Mouse (Mus musculus): Measurements from ENCODE around the gene Kcnab1.
A peak's percentile ranks its signal among the peaks of the same experiment; 100 is the strongest.
"Not testable (repeated sequence)": the region's sequence is repeated elsewhere in the genome, so short reads cannot be mapped to it uniquely, and the experiment has no call there.

Gene Kcnab1

GRCm38 (mm10) chr3:65365921-65366710 is 256.9 kb downstream of the Kcnab1 start:
- no peak for DNase-seq (ENCODE audit: low spot score in 2 of 2)

- DNase-seq (ENCODE audit: low spot score in 2 of 2): no peak
These were observed 258.8 kb downstream of the Kcnab1 start for GRCm38 (mm10) chr3:65367944-65368343.

GRCm38 (mm10) chr3:65372552-65372951 is 263.4 kb downstream of the Kcnab1 start:
- DNase-seq (ENCODE audit: low spot score in 2 of 2): no peak

DNA sequence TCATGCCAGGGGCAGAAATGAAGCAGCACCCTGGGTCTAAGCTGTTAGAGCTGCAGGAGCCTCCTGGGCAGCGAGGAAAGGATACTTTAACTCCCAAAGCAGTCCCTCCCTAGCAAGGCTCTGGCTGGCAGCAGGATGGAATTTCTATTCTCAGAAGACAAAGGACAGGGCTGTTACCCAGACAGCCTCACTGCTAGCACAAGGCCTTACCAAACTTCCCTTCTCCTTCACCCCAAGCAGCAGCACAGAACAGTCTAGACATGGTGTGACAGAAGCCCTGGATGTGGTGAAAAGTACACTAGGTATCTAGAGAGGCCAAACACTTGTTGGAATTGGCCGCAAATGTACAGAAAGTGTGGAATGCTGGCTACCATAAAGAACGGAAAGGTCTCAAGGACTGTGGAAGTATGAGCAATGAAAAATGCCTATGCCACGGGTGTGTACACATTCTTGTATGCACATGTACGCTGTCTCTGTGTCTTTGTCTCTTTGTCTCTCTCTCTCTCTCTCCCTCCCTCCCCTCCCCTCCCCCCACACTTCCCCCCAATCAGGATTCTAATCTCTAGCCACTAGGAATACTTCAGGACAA is 264.5 kb downstream of the Kcnab1 start:
- no peak for DNase-seq (ENCODE audit: low spot score in 2 of 2)

DNA sequence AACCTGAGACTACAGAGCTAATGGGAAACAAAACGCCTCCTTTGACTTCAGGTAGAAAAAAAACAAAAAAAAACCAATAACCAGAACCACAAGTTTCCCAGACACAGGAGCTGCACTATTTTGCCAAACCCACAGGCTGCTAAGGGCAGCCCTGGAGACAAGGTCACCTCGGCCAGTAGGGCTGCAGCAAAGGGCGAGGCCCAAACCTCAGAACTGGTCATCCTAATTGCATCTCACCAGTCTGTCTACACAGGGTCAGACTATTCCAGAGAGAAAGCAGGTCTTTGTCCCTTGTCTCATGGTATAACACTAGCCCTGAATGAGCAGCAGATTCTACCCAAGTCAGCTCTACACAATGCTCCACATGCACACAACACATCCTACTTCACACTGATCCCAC is 265.5 kb downstream of the Kcnab1 start:
- no peak for DNase-seq (ENCODE audit: low spot score in 2 of 2)

DNA sequence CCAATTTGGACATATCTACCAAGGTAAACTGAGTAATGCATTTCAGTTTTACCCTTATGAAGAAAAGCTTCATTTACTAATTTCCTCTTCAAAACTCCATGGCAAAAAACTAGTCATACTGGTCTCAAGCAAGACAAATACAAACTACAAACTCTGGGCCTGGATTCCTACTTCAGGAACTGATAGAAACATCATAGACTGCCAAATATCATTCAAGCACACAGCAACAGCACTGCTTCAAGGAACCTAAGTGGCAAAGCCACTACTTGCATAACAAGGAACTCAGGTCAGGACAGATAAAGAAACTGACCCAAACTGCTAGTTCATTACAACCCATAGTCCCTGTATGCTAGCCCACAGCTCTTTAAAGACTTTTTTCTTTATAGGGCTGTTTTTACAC is 269.5 kb downstream of the Kcnab1 start:
- DNase-seq (ENCODE audit: low spot score in 2 of 2): no peak

DNA sequence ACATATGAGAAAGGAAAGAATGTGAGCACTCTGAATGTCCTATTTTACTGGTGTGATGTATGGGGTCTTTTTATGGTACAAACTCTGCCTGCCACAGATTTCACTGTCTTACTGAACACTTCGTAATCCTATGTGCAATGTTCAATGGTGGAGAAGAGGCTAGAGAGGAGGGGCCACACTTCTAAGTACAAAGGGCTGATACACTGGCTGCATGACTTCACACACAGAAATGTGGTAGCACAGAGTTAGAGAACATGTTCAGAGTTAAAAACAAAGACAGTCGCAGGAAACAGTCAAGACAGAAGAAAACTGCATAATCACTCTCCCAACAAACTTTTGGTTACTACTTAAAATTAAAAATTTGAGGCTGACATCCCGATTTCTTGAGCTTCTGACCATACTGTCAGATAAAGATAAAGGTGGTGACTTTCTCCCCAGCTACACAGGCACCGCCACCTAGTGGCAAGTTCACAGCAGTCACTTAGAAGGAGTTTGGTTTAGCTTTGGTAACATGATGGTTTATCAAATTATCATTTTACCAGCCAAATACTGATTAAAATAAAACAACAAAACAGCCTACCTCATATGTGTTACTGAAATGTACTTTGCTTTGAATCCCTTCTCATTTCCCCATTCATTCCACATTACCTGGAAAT is 270.8 kb downstream of the Kcnab1 start:
- peak; percentile 16 to 19 for DNase-seq (ENCODE audit: low spot score in 2 of 2)

GRCm38 (mm10) chr3:65381094-65381493 is 271.9 kb downstream of the Kcnab1 start:
- no peak for DNase-seq (ENCODE audit: low spot score in 2 of 2)

DNA sequence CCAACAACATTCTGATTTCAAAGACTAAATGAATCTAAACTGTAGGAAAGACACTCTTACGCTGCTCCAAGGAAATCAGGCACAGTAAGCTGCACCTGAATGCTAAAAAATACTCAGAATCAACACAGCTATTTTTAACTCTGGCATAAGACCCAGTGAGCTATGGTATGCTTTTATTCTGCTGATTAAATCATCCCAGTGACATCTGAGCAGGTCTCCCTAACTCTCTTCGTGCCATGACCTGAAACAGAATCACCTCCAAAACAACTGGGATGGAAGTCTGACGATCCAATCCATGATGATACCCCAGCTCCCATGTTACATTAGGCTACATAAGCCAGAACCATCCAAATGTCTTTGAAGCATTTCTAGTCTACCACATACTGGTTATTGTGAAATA is 275.2 kb downstream of the Kcnab1 start:
- DNase-seq (ENCODE audit: low spot score in 2 of 2): no peak

DNA sequence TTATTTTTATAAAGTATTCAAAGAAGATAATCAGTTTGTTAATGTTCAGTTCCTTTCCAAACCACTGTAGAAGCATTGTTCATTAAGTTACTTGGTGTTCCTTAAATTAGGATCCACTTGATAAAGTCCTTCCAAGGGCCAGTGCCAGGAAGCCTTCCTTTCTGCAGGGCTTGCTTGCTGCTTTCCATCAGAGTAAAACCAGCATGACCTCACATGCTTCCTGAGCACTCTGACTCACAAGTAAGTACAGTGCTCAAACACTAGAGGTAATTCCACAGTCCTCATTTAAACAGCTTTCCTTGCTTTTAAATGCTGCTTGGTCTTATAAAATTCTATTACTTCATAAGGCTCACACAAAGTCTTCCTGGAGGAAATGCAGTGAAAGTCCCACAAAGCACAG is 276.6 kb downstream of the Kcnab1 start:
- DNase-seq (ENCODE audit: low spot score in 2 of 2): no peak

GRCm38 (mm10) chr3:65391222-65391783 is 282.1 kb downstream of the Kcnab1 start:
- DNase-seq (ENCODE audit: low spot score in 2 of 2): no peak

GRCm38 (mm10) chr3:65391784-65392420 is 282.7 kb downstream of the Kcnab1 start:
- peak in 1 of 2 experiments; percentile 3 for DNase-seq (ENCODE audit: low spot score in 2 of 2)

DNA sequence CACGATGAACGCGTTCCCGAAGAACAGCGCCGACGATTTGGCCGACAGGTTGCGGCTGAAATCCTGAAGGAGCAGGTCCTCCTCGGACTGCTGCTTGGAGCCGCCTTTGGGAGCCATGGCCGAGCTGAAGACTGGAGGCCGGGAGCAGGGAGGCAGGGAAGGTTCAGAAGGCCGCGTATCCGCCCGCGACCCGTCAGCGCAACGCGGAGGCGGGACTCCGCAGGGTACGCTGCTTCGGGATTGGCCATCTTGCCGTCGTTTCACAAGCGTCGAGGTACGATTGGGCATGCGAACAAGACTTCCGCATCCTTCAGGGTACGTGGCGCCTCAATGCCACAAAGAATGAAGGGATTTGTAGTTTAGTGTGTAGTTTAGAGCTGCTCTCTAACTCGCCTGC is 283.2 kb downstream of the Kcnab1 start, which contains the start of gene Ssr3:
Gene Ssr3, minus strand, starts transcription at position 203 of the 397 bp plus-strand sequence.
- DNase-seq (ENCODE audit: low spot score in 2 of 2): peak; percentile 88 to 96

GRCm38 (mm10) chr3:65395111-65395510 is 285.9 kb downstream of the Kcnab1 start:
- DNase-seq (ENCODE audit: low spot score in 2 of 2): not testable (repeated sequence)

- DNase-seq (ENCODE audit: low spot score in 2 of 2): no peak
These were observed 287.8 kb downstream of the Kcnab1 start for GRCm38 (mm10) chr3:65396835-65397504.

DNA sequence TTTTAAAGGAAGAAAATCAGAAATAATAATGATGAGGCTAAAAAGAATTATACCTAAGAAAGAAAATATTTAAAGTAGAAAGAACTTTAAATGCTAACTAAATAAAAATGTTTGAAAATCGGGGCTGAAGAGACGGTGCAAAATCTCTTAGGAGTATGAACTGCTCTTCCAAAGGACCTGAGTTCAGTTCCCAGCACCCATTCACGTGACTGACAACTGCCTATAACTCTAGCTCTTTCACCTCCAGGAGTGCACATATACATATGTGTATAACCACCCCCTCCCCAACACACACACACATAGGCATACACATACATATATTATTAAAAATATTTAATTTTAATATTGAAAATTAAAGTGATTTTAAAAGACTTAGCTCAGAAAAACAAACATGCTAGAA is 288.4 kb downstream of the Kcnab1 start:
- DNase-seq (ENCODE audit: low spot score in 2 of 2): no peak

DNA sequence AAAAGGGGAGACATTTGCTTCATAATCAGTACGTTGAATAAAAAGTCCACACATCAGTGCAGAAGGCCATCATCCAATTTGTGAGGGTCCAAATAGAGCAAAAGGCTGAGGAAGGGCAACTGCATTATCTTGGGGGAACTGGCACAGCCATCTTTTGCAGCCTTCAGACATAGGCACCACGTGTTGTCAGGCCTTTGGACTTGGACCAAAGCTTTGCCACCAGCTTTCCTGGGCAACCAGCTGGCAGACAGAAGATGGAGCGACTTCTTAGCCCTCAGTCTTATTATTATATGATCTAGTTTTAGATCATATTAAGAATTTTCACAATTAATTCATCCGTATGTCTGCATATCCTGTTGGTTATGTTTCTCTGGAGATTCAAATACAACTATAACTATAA is 296.6 kb downstream of the Kcnab1 start:
- DNase-seq (ENCODE audit: low spot score in 2 of 2): no peak

GRCm38 (mm10) chr3:65407891-65408290 is 298.7 kb downstream of the Kcnab1 start:
- DNase-seq (ENCODE audit: low spot score in 2 of 2): no peak

GRCm38 (mm10) chr3:65416571-65416970 is 307.4 kb downstream of the Kcnab1 start:
- no peak for DNase-seq (ENCODE audit: low spot score in 2 of 2)

GRCm38 (mm10) chr3:65417913-65418594 is 308.9 kb downstream of the Kcnab1 start:
- no peak for DNase-seq (ENCODE audit: low spot score in 2 of 2)

DNA sequence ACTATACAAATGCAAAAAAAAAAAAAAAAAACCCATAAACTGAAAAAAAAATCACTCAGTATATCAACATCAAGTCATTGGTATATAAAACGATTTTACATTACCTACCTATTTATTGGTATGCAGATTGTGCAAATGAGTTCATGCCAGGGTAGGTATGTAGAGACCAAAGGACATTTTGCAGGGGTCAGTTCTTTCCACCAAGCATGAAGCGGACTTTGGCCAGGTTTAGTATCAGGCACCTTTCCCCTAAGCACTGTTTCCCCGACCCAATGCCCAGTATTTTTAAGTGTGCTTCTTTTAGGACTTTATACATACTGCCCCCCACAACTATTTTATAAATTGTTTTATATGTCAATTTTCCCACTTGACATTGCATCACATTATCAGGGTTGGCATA is 310.5 kb downstream of the Kcnab1 start:
- no peak for DNase-seq (ENCODE audit: low spot score in 2 of 2)

Data from urinary bladder, adult 18-20 months (tissue).